Mouse (Mus musculus): ENCODE measurements around the gene Pdia5.

Pdia5 gene

GRCm38 (mm10) chr16:35484526-35485233 lies 6.0 kb downstream of the Pdia5 start:
- no peak for DNase-seq (ENCODE audit: low spot score)

- no peak for DNase-seq (ENCODE audit: low spot score)
These were observed 6.6 kb downstream of the Pdia5 start for GRCm38 (mm10) chr16:35484105-35484504.

GRCm38 (mm10) chr16:35479301-35479700 lies 11.4 kb downstream of the Pdia5 start:
- no peak for DNase-seq (ENCODE audit: low spot score)

GRCm38 (mm10) chr16:35477273-35477672 lies 13.4 kb downstream of the Pdia5 start:
- DNase-seq (ENCODE audit: low spot score) = no peak

- DNase-seq (ENCODE audit: low spot score) = no peak
These were observed 18.0 kb downstream of the Pdia5 start for GRCm38 (mm10) chr16:35472569-35473275.

DNA sequence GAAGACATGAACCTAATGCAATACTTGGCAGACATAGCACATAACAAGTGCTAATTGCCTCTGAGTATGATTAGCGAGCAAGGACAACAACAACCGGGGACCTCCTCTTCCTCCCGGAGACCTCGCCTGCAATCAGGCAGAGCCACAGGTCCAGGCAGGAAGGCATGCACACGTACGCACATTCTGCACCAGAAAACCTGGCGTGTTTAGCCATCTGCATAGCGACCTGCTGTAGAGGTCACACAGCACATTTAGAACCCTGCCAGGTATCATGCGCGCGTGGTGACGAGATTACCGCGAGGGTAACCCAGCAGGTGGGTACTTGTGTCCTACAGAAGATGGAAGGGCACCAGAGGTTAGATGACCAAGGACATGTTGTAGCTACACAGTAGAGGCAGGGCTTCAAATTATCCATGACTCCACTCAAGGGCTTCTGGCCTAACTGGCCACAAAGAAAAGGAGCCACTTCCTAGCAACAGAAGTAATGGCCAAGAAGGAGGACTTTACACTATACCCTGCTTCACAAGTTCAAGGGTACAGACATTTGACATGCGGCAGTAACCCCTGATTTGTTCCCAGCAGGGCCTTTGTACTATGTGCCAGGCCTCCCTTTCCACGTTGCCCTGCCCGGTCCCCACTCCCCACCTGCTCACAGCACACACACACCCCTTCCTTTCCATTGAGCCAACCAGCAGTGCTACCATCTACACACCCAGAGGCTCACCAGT lies 18.7 kb downstream of the Pdia5 start:
- DNase-seq (ENCODE audit: low spot score) = no peak

DNA sequence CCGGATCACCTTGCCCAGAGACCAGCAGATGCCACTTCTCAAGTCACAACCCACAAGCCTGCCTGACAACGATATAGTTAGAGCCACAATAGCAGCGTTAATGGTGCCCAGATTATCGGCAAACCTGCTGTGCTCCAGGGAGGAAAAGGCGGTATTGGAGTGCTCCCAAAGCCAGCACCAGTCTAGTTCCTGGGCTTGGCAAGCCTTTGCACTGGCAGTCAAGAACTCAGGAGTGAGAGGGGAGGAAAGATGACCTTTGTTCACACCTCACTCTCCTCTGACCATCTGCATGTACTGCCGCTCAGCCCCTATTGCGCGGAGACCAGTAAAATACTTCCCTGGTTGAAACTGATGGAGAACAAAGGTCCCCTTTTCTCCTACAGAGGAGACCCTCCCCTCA lies 19.7 kb downstream of the Pdia5 start:
- DNase-seq (ENCODE audit: low spot score) = no peak

DNA sequence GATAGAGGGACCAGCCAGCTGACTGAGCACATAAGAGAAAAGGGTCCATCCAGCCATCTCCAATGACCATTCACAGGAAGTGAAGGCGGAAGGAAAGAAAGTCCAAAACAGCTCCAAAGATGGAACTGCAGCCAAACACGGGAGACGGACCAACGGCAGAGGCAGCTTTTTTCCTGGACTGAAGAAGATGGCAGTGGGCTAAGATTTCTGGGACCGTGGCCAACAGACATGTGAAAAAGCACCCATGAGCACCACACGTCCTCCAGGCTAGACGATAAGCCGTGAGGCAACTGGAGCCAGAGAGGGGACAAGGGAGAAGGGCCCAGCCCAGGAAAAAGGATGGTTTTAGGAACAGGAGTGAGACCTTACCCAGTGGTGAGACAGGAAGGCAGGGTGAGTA lies 20.6 kb downstream of the Pdia5 start:
- no peak for DNase-seq (ENCODE audit: low spot score)

GRCm38 (mm10) chr16:35469016-35469415 lies 21.7 kb downstream of the Pdia5 start:
- DNase-seq (ENCODE audit: low spot score) = no peak

- DNase-seq (ENCODE audit: low spot score) = no peak
These were observed 23.6 kb downstream of the Pdia5 start for GRCm38 (mm10) chr16:35467044-35467443.

DNA sequence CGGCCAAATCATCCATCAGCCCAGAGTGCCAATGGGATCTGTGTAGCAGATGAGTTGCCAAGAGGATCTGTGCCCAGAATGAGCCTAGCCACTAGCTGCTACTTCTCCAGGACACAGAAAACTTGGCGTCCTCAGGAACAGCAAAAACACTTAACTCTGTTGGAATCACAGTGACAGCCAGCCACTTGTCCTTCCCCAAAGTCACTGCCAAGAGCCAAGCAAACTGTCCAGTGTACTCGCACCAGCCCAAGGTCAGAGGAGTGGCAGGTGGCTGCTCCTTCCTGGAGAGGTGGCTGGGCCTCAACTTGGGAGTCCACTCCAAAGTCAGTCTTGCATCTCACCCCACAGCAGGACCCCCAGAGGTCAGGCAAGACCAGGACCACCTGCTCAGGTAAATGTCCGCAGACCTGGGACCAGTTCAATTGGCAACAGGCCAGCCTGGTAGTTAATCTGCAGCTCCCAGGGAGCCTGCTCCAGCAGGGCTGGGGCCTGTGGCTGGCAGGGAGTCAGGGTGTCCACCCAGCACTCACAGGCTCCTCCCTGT lies 24.8 kb downstream of the Pdia5 start:
- DNase-seq (ENCODE audit: low spot score) = no peak

DNA sequence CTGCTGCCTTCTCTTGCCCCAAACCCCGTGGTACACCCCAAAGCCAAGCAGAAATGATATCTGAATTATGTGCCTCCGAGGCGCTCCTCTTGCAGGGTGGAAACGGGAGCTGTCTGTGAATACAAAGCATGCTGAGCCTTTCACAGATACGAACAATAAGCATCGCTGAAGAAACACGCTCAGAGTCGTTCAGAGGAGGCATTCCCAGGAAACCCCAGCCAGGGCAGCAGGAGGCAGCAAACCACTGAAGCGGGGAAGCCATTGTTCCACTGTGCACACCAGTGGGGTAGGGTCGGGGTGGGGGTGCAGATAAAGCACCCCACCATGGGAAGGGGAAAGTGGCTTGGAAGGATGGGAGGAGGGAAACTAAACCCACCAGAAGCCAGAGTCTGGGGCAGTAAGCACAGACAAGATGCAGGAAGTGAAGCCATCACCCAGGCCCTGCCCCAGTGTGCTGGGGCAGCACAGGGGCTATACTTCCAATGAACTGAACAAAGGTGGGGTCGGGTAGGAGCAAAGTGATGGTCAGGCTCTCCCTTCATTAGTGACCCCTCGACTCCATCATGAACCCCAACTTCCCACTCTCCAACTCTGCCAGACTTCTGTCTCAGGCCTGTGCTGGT lies 25.9 kb downstream of the Pdia5 start:
- no peak for DNase-seq (ENCODE audit: low spot score)

GRCm38 (mm10) chr16:35463708-35464107 lies 27.0 kb downstream of the Pdia5 start:
- no peak for DNase-seq (ENCODE audit: low spot score)

DNA sequence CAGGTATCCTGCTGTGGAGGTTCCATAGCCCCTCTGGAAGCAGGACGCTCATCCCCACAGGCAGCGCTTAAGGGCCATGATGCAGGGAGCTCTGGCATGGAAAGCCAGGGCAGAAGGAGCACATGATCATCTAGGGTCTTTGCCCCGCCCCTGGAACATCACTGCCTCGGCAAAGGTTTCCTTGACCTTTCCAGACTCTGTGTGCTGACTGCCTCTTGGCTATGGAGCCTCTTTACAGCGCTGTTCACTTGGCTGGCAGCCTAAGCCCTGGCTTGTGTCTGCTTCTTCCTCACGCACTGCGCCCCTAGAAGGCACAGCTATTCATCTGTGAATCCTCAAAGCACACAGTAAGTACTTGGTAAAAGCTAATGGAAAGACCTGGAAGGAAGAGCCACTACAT lies 27.7 kb downstream of the Pdia5 start:
- no peak for DNase-seq (ENCODE audit: low spot score)

- no peak for DNase-seq (ENCODE audit: low spot score)
These were observed 31.1 kb downstream of the Pdia5 start for GRCm38 (mm10) chr16:35459584-35459983.

- DNase-seq (ENCODE audit: low spot score) = no peak
These were observed 32.4 kb downstream of the Pdia5 start for GRCm38 (mm10) chr16:35458297-35458696.

GRCm38 (mm10) chr16:35457488-35457887 lies 33.2 kb downstream of the Pdia5 start:
- no peak for DNase-seq (ENCODE audit: low spot score)

DNA sequence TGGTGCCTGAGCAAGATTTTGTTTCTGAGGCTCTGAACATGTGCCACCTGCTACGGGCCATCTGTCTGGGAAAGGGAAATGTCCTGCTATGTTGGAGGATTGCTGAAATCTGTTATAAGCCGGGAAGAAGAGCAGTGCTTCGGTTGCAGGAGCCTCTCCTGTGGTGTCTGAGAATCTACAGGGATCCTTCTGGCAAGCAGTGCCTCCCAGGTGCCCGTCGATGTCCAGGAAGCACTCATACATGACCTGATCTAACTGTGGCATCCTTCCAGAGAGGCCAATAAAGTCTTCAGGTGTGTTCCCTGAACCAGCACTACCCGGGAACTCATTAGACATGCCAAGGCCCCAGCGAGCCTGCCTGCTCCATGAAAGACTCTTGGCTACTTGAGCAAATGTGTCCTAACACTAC lies 33.7 kb downstream of the Pdia5 start:
- peak; percentile 52 for DNase-seq (ENCODE audit: low spot score)

DNA sequence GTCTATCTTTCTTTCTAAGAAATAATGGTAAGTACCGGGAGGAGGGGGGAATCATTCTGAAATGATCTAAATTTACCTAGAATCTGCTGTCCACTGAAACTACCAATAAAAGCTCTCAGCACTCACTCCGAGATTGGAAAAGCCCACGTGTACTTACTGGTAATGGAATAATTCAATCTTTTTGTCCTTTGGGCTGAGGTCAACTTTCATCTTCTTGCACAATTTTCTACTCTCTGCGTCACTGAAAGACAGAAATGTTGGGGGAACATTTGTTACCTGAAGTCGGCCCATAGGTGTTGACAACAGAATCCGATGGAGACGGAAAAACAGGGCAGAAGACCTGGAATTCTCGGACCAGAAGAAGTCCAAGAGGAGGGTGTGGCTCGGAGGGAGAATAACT lies 34.4 kb downstream of the Pdia5 start:
- DNase-seq (ENCODE audit: low spot score) = no peak

DNA sequence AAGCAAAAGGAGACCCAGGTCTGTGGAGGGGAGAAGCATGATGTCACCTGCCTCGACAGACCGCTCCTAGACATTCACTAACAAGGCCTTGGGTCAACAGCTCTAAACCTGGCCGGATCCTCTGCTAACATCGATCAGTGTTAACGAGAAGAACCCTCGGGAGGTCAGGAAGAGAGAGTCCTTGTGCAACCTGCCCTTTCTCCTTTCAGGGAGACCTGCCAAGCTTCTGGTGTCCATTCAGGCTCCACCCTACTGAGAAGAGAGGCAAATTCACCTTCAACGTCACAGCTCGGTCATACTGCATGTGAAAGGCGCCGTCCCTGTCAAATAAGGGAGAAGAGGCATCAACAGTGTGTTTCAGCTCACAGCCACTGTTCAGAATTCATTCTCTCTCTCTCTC lies 34.9 kb downstream of the Pdia5 start:
- no peak for DNase-seq (ENCODE audit: low spot score)

DNA sequence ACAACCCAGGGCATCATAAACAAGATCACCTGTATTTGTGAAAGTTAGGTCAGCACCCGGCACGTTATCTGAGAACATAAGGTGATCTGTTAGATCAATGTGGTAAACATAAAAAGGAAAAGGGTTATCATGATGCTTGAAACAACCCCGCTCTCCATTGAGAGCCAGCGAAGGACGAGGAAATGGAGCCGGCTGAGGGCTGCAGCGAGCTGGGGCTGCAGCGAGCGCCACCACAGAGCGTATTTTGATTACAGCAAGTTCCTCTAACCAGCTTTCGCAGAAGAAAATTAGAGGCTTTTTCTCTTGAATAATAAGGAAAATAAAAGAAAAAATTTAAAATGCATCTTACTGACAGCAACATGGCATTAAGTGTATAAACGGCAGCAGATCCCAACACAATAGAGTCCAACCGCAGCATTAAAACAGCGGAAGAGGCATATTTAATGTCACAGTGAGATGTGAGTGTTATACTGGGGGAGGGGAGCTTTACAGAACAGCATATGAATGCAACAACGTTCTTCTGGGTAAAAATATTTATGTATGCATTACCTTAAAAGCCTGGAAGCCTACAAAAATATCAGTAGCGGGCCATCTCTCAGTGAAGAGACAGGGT lies 40.5 kb downstream of the Pdia5 start:
- no peak for DNase-seq (ENCODE audit: low spot score)

GRCm38 (mm10) chr16:35442026-35442415 lies 48.7 kb downstream of the Pdia5 start:
- no peak for DNase-seq (ENCODE audit: low spot score)
